Mouse (Mus musculus) ES-E14 (cell line): ENCODE data around the gene Rab38. TPM values are rescaled to one million over a fixed set of nuclear protein-coding genes. Genes with fewer than 3 reads are reported as not detected.
A peak's percentile ranks its signal among the peaks of the same experiment; 100 is the strongest.

Experiments
- DNase-seq: peaks from one replicate; pipeline ENCODE4 v3.0.0-alpha.2; 2013; ENCODE audit warnings: low read depth, low spot score
- H3K27ac ChIP-seq: 2 replicates; pipeline ENCODE4 v1.5.1; 2012; ENCODE audit warnings: low read depth, mild to moderate bottlenecking, low read length, moderate library complexity, mixed read lengths; ENCODE audit not compliant: poor library complexity, insufficient read depth, severe bottlenecking
- H3K36me3 ChIP-seq: 2 replicates; pipeline ENCODE4 v1.6.1; 2012; ENCODE audit warnings: mild to moderate bottlenecking, low read length, moderate library complexity, mixed read lengths; ENCODE audit not compliant: control insufficient read depth, poor library complexity, insufficient read depth, severe bottlenecking
- H3K4me1 ChIP-seq, 2 experiments: fragments of 150-350 bp in 1 of 2; sonication (generic) in 1 of 2; 2 replicates each; pipeline ENCODE4 v1.6.1; 2012; ENCODE audit warnings: low read length in 2 of 2, mild to moderate bottlenecking in 1 of 2, mixed read lengths in 1 of 2; ENCODE audit not compliant: control insufficient read depth in 2 of 2, insufficient read depth in 2 of 2, poor library complexity in 1 of 2
- H3K4me3 ChIP-seq, 2 experiments: fragments of 150-350 bp in 1 of 2; sonication (generic) in 1 of 2; 2 replicates each; pipeline ENCODE4 v1.5.1; 2012; ENCODE audit warnings: low read length in 2 of 2, low read depth in 1 of 2, mild to moderate bottlenecking in 1 of 2, mixed read lengths in 1 of 2; ENCODE audit not compliant: insufficient read depth in 1 of 2, poor library complexity in 1 of 2, severe bottlenecking in 1 of 2
- H3K9ac ChIP-seq: 2 replicates; pipeline ENCODE4 v1.6.1; 2012; ENCODE audit warnings: low read depth, mild to moderate bottlenecking, low read length, mixed read lengths; ENCODE audit not compliant: poor library complexity, insufficient read depth, severe bottlenecking
- H3K9me3 ChIP-seq: fragments of 150-350 bp; sonication (generic); 2 replicates; pipeline ENCODE4 v1.6.1; 2012; ENCODE audit warnings: low read depth, mild to moderate bottlenecking, low read length; ENCODE audit not compliant: control insufficient read depth, insufficient read depth
- CHD2 ChIP-seq: IDR thresholded peaks from 2 replicates; pipeline ENCODE4 v1.6.1; 2014; ENCODE audit warnings: mild to moderate bottlenecking, low read depth, low read length, inconsistent platforms
- HCFC1 ChIP-seq: IDR thresholded peaks from 2 replicates; pipeline ENCODE4 v1.6.1; 2012; ENCODE audit warnings: low read length, inconsistent platforms, borderline replicate concordance; ENCODE audit not compliant: insufficient read depth
- MAFK ChIP-seq: IDR thresholded peaks from 2 replicates; pipeline ENCODE4 v1.6.1; 2014; ENCODE audit warnings: mild to moderate bottlenecking, low read depth, low read length, inconsistent platforms; ENCODE audit not compliant: insufficient read depth
- ZC3H11A ChIP-seq: IDR thresholded peaks from 2 replicates; pipeline ENCODE4 v1.6.1; 2012; ENCODE audit warnings: low read depth, mild to moderate bottlenecking, inconsistent platforms, low read length, borderline replicate concordance
- ZNF384 ChIP-seq: IDR thresholded peaks from 2 replicates; pipeline ENCODE4 v1.6.1; 2012; ENCODE audit warnings: low read depth, low read length, inconsistent platforms
- in situ Hi-C, 2 experiments: fragments of 600-800 bp; cut with MboI; formaldehyde crosslinking; loops; one replicate each; pipeline ENCODE4 v1.15.1; 2025; ENCODE audit warnings: low sequenced_read_pairs in 2 of 2, inconsistent platforms in 1 of 2; ENCODE audit not compliant: unreplicated experiment in 2 of 2
- total RNA-seq: library from RNA; depleted of rRNA; stranded (reverse); fragments of 300-350 nt; gene quantifications from 2 replicates; pipeline ENCODE4 v1.2.3, GENCODE M21; 2012

Rab38 gene
- total RNA-seq, 1 experiment = 2.5 TPM

DNA sequence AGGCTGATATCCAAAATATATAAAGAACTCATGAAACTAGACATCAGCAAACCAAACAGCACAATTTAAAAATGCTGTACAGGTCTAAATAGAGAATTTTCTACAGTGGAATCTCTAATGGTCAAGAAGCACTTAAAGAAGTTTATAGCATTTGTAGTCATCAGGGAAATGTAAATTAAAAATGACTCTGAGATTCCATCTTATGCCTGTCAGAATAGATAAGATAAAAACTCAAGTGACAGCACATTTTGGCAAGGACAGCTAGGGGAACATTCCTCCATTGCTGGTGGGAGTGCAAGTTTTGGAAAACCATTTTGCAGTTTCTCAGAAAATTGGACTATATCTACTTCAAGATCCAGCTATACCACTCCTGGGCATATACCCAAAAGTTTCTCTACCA, 8.3 kb upstream of the Rab38 start:
- H3K4me3 ChIP-seq = no peak overlapping the region
- H3K27ac ChIP-seq = no peak overlapping the region
- in situ Hi-C loops = no loop called here
- TF ChIP-seq MAFK = no peak
- no peak for TF ChIP-seq HCFC1
- no peak for TF ChIP-seq ZC3H11A
- no peak for TF ChIP-seq CHD2
- no peak for TF ChIP-seq ZNF384
- H3K9me3 ChIP-seq = no peaks in the 10 kb centered on the region
- H3K36me3 ChIP-seq = no peaks in the 10 kb centered on the region
- no peaks in the 10 kb centered on the region for H3K4me1 ChIP-seq
- no peak overlapping the region for H3K9ac ChIP-seq
- DNase-seq = no peak

DNA sequence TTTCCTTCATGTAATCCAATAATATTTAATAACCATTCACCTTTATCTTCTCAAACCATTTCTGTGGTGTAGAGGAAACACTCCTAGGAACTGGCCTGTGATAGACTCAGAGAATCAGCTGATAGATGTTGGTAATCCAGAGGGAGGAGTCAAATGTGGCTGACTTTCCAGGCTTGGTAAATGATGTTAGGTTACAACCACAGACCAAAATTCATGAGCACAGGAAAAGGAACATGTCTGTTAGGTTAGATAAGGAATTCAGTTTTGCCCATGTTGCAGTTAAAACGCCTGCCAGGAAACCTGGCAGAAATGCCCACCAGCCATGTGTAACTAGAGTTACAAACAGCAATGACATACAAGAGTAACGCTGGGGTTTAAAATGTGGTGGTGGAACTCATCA, 6.2 kb upstream of the Rab38 start:
- H3K27ac ChIP-seq = no peak overlapping the region
- no peak for TF ChIP-seq ZC3H11A
- no peak for TF ChIP-seq ZNF384
- no peak for TF ChIP-seq CHD2
- no peak for TF ChIP-seq MAFK
- TF ChIP-seq HCFC1 = no peak
- H3K36me3 ChIP-seq = no peaks in the 10 kb centered on the region
- H3K9me3 ChIP-seq = no peaks in the 10 kb centered on the region
- no peak overlapping the region for H3K9ac ChIP-seq
- no peak for DNase-seq
- H3K4me3 ChIP-seq = no peak overlapping the region
- H3K4me1 ChIP-seq = no peaks in the 10 kb centered on the region
- in situ Hi-C loops = no loop called here

DNA sequence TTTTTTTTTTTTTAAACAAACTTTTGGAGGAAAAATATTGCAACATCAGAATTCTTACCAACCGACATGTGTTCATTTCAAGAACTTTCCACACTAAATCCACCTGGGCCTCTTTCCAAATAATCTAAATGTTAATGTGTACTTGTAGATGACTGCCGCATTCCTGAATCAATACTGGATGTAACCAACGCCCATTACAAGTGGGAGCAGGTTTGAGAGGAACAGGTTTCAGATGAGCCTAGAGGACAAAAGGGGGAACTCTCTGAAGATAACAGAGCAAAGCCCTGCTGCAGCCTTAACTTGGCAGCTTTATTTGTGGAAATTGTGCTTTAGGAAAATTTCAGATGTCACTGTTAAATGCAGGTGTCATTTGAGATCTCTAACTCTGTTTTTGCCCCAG, 4.3 kb upstream of the Rab38 start:
- Histone ChIP-seq H3K36me3 (no peaks in the 10 kb centered on the region), H3K9me3 (no peaks in the 10 kb centered on the region), H3K9ac (no peak overlapping the region), H3K4me1 (0 out of 4 replicates have a peak, but pooled peaks cover 0 to 2% of the 10 kb centered on the region in 2 experiments), H3K27ac (no peak overlapping the region), H3K4me3 (no peak overlapping the region)
- no peak for DNase-seq
- no peak for TF ChIP-seq MAFK
- in situ Hi-C loops = no loop called here

DNA sequence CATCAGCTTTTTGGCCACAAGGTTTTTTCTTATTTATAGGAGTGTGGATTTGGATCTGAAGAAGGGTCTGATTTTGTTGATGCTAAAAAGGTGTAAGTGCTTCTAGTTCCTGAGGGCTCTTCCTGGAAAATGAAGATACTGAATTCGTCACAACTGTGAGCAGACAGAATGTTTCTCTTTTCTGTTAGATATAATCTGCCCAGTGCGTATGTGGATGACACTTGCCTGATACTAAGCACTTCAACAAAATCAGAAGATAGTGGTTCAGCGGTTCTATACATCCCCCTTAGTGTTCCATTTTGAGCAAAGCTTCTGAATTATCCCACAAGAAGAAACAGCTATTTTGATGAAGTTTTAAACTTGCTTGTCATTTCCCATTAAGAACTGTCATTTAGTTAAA, 2.6 kb upstream of the Rab38 start:
- TF ChIP-seq MAFK (no peak), ZC3H11A (no peak), ZNF384 (no peak), HCFC1 (no peak), CHD2 (no peak)
- H3K4me1 ChIP-seq = 0 out of 4 replicates have a peak, but pooled peaks cover 0 to 2% of the 10 kb centered on the region in 2 experiments
- in situ Hi-C loops = no loop called here

DNA sequence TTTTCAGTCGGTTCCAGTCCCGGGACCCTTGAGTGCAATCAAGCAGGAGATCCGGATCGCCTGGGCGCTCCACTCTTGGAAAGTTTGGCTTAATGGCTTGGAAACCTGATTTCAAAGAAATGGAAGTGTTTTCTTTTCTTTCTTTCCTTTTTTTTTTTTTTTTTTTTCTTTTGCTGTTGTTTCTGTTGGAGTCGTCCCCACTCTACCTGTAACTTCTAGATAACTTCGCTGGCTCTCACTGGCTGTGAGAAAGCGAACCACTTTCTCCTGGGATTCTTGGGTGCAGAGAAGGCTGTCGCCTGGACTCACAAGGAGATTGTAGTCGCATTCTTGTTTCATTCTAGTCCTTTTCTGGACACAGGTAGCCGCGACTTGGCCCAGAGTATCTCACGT, 615 bp downstream of the Rab38 start:
- in situ Hi-C loops = no loop called here
- TF ChIP-seq ZNF384 (no peak), ZC3H11A (no peak), CHD2 (no peak), MAFK (no peak)
- Histone ChIP-seq H3K27ac (no peak overlapping the region), H3K9ac (peak overlapping the region; percentile 61), H3K9me3 (no peaks in the 10 kb centered on the region), H3K4me3 (peak overlapping the region; percentile 71 to 72), H3K36me3 (no peaks in the 10 kb centered on the region), H3K4me1 (0 out of 4 replicates have a peak, but pooled peaks cover 0 to 2% of the 10 kb centered on the region in 2 experiments)
- DNase-seq = no peak

More for the DNA sequence above, 2.6 kb upstream of the Rab38 start:
- Histone ChIP-seq H3K4me3 (no peak overlapping the region), H3K9ac (no peak overlapping the region), H3K36me3 (no peaks in the 10 kb centered on the region), H3K27ac (no peak overlapping the region), H3K9me3 (no peaks in the 10 kb centered on the region)
- DNase-seq = no peak
